Mouse (Mus musculus) kidney, adult 9 months (tissue): ENCODE results near the gene Slc5a8.

Experiments
- DNase-seq: peaks from one replicate; pipeline ENCODE4 v3.0.0; 2022

The Slc5a8 gene

GRCm38 (mm10) chr10:88885632-88886090 is at the start of gene Slc5a8:
Gene Slc5a8 (plus strand): TSS chr10:88885992.
- DNase-seq, result peak; percentile 93

- peak; percentile 81 for DNase-seq
Measured at GRCm38 (mm10) chr10:88848876-88849476, 36.8 kb upstream of the Slc5a8 start.

- no peak for DNase-seq
Measured at GRCm38 (mm10) chr10:88849976-88850375, 35.8 kb upstream of the Slc5a8 start.

- DNase-seq, result peak; percentile 86
Measured at GRCm38 (mm10) chr10:88853326-88853725, 32.5 kb upstream of the Slc5a8 start.

- no peak for DNase-seq
Measured at GRCm38 (mm10) chr10:88860911-88861310, 24.9 kb upstream of the Slc5a8 start.

- DNase-seq, result no peak
Measured at GRCm38 (mm10) chr10:88861416-88861815, 24.4 kb upstream of the Slc5a8 start.

- DNase-seq, result peak; percentile 45
Measured at GRCm38 (mm10) chr10:88862293-88862692, 23.5 kb upstream of the Slc5a8 start.

GRCm38 (mm10) chr10:88866017-88866416 is 19.8 kb upstream of the Slc5a8 start:
- DNase-seq, result no peak

GRCm38 (mm10) chr10:88874870-88875269 is 10.9 kb upstream of the Slc5a8 start:
- no peak for DNase-seq

- DNase-seq, result no peak
Measured at GRCm38 (mm10) chr10:88877421-88877820, 8.4 kb upstream of the Slc5a8 start.

- peak; percentile 72 for DNase-seq
Measured at GRCm38 (mm10) chr10:88883721-88884120, 2.1 kb upstream of the Slc5a8 start.

- DNase-seq, result no peak
Measured at GRCm38 (mm10) chr10:88884836-88885235, 956 bp upstream of the Slc5a8 start.

GRCm38 (mm10) chr10:88886114-88886513 is 322 bp downstream of the Slc5a8 start:
- no peak for DNase-seq

GRCm38 (mm10) chr10:88888376-88888775 is 2.6 kb downstream of the Slc5a8 start:
- peak; percentile 78 for DNase-seq

- DNase-seq, result no peak
Measured at GRCm38 (mm10) chr10:88891410-88891809, 5.6 kb downstream of the Slc5a8 start.

GRCm38 (mm10) chr10:88892560-88893087 is 6.8 kb downstream of the Slc5a8 start:
- no peak for DNase-seq

GRCm38 (mm10) chr10:88897032-88897431 is 11.2 kb downstream of the Slc5a8 start:
- DNase-seq, result no peak

- DNase-seq, result no peak
Measured at GRCm38 (mm10) chr10:88949649-88950296, 64.0 kb downstream of the Slc5a8 start.

GRCm38 (mm10) chr10:88950297-88950653 is 64.5 kb downstream of the Slc5a8 start:
- DNase-seq, result no peak

GRCm38 (mm10) chr10:88960791-88961190 is 75.0 kb downstream of the Slc5a8 start:
- DNase-seq, result no peak

- DNase-seq, result no peak
Measured at GRCm38 (mm10) chr10:88968586-88968985, 82.8 kb downstream of the Slc5a8 start.

GRCm38 (mm10) chr10:88970951-88971725 is 85.3 kb downstream of the Slc5a8 start:
- DNase-seq, result no peak

- no peak for DNase-seq
Measured at GRCm38 (mm10) chr10:88978932-88979331, 93.1 kb downstream of the Slc5a8 start.
